Mouse (Mus musculus): Measurements from ENCODE around the gene Fam167b. TPM values are rescaled to one million over a fixed set of nuclear protein-coding genes. Genes with fewer than 3 reads are reported as not detected.
A peak's percentile ranks its signal among the peaks of the same experiment; 100 is the strongest.
"Not testable (repeated sequence)": the region's sequence is repeated elsewhere in the genome, so short reads cannot be mapped to it uniquely, and the experiment has no call there.

The Fam167b gene
- polyA plus RNA-seq, 1 experiment from 2014 or later = 1.1 TPM

DNA sequence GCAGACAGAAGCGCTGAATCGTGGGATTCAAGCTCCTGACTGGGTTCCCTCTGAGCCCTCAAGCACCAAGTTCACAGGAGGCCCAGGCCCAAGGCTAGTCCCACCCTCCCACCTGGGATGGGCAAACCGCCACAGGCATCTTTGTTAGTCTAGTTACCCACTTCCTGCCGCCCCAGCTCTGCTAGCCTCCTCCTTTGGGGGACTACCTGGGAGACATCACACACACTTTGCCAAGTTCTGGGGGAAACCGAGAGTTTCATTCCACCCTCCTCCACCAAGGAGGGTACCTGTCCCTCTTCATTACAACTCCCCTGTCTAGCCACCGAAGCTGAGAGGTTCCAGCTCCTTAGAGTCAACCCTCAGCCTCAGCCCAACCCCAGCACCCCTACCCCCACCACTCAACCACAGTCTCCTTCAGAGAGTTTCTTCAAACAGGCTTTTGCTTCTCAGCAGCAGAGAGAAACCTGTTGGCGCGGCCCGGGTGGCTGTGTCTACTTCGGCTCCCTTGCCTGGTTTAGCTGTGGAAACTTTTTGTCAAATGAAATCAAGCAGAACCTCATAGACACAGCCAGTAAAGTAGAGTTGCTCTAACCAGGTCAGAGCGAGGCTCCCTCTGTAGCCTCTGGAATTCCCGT lies 19.9 kb downstream of the Fam167b start:
- Histone ChIP-seq H3K36me3 (ENCODE audit: control insufficient read depth, insufficient read depth, low read length) (no peaks in the 10 kb centered on the region), H3K27me3 (ENCODE audit: control insufficient read depth, insufficient read depth, low read length) (no peaks in the 10 kb centered on the region), H3K4me2 (ENCODE audit: low read depth, low read length, severe bottlenecking) (no peak overlapping the region), H3K27ac (ENCODE audit: low read depth, low read length) (no peak overlapping the region), H3K4me1 (replicated peaks; ENCODE audit: control insufficient read depth, insufficient read depth, low read length) (peaks cover 9% of the 10 kb centered on the region; the same call in 1 of the 2 replicates), H3K4me3 (ENCODE audit: low read depth, low read length) (no peak overlapping the region), H3K9me3 (ENCODE audit: control insufficient read depth, low read length) (no peaks in the 10 kb centered on the region), H3K9ac (ENCODE audit: low read length) (no peak overlapping the region)
- ATAC-seq (replicated peaks; ENCODE audit: low FRiP score) = no peak
- WGBS = 84% methylated on average over 12 of the region's 12 CpGs
- DNase-seq (ENCODE audit: low spot score) = no peak

- Histone ChIP-seq H3K27ac (ENCODE audit: low read depth, low read length) (no peak overlapping the region), H3K4me3 (ENCODE audit: low read depth, low read length) (peak overlapping the region; percentile 46; the same call in 1 of the 2 replicates), H3K4me2 (ENCODE audit: low read depth, low read length, severe bottlenecking) (no peak overlapping the region), H3K36me3 (ENCODE audit: control insufficient read depth, insufficient read depth, low read length) (no peaks in the 10 kb centered on the region), H3K9me3 (ENCODE audit: control insufficient read depth, low read length) (no peaks in the 10 kb centered on the region), H3K27me3 (ENCODE audit: control insufficient read depth, insufficient read depth, low read length) (no peaks in the 10 kb centered on the region), H3K4me1 (replicated peaks; ENCODE audit: control insufficient read depth, insufficient read depth, low read length) (peaks cover 9% of the 10 kb centered on the region; the same call in 1 of the 2 replicates), H3K9ac (ENCODE audit: low read length) (no peak overlapping the region; the same call in 1 of the 2 replicates)
- ATAC-seq (replicated peaks; ENCODE audit: low FRiP score) (no peak), DNase-seq (ENCODE audit: low spot score) (no peak)
- WGBS = 81% methylated on average over 9 of the region's 9 CpGs
Observed at GRCm38 (mm10) chr4:129557256-129557808, 21.0 kb downstream of the Fam167b start.

GRCm38 (mm10) chr4:129556532-129557223 lies 21.7 kb downstream of the Fam167b start:
- Histone ChIP-seq H3K27ac (ENCODE audit: low read depth, low read length) (no peak overlapping the region), H3K4me1 (replicated peaks; ENCODE audit: control insufficient read depth, insufficient read depth, low read length) (peaks cover 9% of the 10 kb centered on the region; the same call in 1 of the 2 replicates), H3K4me3 (ENCODE audit: low read depth, low read length) (peak overlapping the region; percentile 46), H3K4me2 (ENCODE audit: low read depth, low read length, severe bottlenecking) (peak overlapping the region; percentile 82), H3K36me3 (ENCODE audit: control insufficient read depth, insufficient read depth, low read length) (no peaks in the 10 kb centered on the region), H3K27me3 (ENCODE audit: control insufficient read depth, insufficient read depth, low read length) (no peaks in the 10 kb centered on the region), H3K9ac (ENCODE audit: low read length) (peak overlapping the region; percentile 66), H3K9me3 (ENCODE audit: control insufficient read depth, low read length) (no peaks in the 10 kb centered on the region)
- peak; percentile 65 for ATAC-seq (replicated peaks; ENCODE audit: low FRiP score)
- 9% methylated on average over 32 of the region's 33 CpGs for WGBS
- peak; percentile 97 for DNase-seq (ENCODE audit: low spot score)

DNA sequence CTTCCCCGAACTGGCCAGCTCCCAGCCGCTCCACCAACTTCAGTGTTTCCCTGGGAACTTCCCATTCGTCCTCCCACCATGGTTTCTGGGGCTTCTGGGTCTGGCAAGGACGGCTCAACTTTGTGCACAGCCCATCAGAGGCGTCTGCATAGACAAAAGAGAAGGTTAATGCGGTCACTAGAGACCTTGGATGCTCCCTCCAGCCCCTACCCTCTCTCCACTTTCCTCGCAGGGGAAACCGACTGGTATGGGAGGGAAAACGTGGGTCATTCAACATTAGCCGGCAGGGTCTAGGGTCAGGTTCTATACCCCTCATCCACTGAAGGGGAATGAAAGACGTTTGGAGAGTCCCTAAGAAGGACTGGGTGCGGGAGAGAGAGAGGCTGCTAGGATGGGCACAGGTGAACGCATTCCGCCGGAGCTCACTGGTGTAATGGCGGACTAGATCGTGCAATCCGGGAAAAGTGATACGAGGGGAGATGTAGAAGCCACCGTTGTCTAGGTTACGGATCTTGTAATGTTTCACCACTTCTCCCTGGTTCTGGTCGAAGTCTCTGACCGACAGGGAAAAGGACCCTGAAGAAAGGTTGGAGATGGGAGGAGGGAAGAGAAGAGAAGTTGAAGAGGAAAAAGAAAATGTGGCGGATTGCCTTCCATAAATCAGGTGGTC lies 22.4 kb downstream of the Fam167b start:
- Histone ChIP-seq H3K27ac (ENCODE audit: low read depth, low read length) (no peak overlapping the region), H3K27me3 (ENCODE audit: control insufficient read depth, insufficient read depth, low read length) (no peaks in the 10 kb centered on the region), H3K4me1 (replicated peaks; ENCODE audit: control insufficient read depth, insufficient read depth, low read length) (peaks cover 9% of the 10 kb centered on the region; the same call in 1 of the 2 replicates), H3K9ac (ENCODE audit: low read length) (peak overlapping the region; percentile 66), H3K9me3 (ENCODE audit: control insufficient read depth, low read length) (no peaks in the 10 kb centered on the region), H3K4me3 (ENCODE audit: low read depth, low read length) (peak overlapping the region; percentile 46), H3K4me2 (ENCODE audit: low read depth, low read length, severe bottlenecking) (peak overlapping the region; percentile 82), H3K36me3 (ENCODE audit: control insufficient read depth, insufficient read depth, low read length) (no peaks in the 10 kb centered on the region)
- DNase-seq (ENCODE audit: low spot score) (no peak), ATAC-seq (replicated peaks; ENCODE audit: low FRiP score) (peak; percentile 60)
- 0% methylated on average over 24 of the region's 24 CpGs for WGBS

GRCm38 (mm10) chr4:129555421-129555861 lies 22.9 kb downstream of the Fam167b start:
- peak; percentile 44 for ATAC-seq (replicated peaks; ENCODE audit: low FRiP score)

GRCm38 (mm10) chr4:129554512-129554911 lies 23.8 kb downstream of the Fam167b start:
- not testable (repeated sequence) for DNase-seq (ENCODE audit: low spot score); H3K27me3 ChIP-seq (ENCODE audit: control insufficient read depth, insufficient read depth, low read length); ATAC-seq (replicated peaks; ENCODE audit: low FRiP score); H3K4me2 ChIP-seq (ENCODE audit: low read depth, low read length, severe bottlenecking); H3K4me1 ChIP-seq (replicated peaks; ENCODE audit: control insufficient read depth, insufficient read depth, low read length); H3K9ac ChIP-seq (ENCODE audit: low read length); H3K9me3 ChIP-seq (ENCODE audit: control insufficient read depth, low read length); H3K36me3 ChIP-seq (ENCODE audit: control insufficient read depth, insufficient read depth, low read length); H3K4me3 ChIP-seq (ENCODE audit: low read depth, low read length); H3K27ac ChIP-seq (ENCODE audit: low read depth, low read length)
- WGBS = 88% methylated on average over 5 of the region's 6 CpGs

More at GRCm38 (mm10) chr4:129555421-129555861, 22.9 kb downstream of the Fam167b start:
- peak overlapping the region; percentile 66 for H3K9ac ChIP-seq (ENCODE audit: low read length)
- H3K9me3 ChIP-seq (ENCODE audit: control insufficient read depth, low read length) = no peaks in the 10 kb centered on the region
- peak overlapping the region; percentile 82 for H3K4me2 ChIP-seq (ENCODE audit: low read depth, low read length, severe bottlenecking)
- no peaks in the 10 kb centered on the region for H3K36me3 ChIP-seq (ENCODE audit: control insufficient read depth, insufficient read depth, low read length)
- no peaks in the 10 kb centered on the region for H3K27me3 ChIP-seq (ENCODE audit: control insufficient read depth, insufficient read depth, low read length)
- H3K4me1 ChIP-seq (replicated peaks; ENCODE audit: control insufficient read depth, insufficient read depth, low read length) = peaks cover 9% of the 10 kb centered on the region; the same call in 1 of the 2 replicates
- no peak overlapping the region for H3K27ac ChIP-seq (ENCODE audit: low read depth, low read length)
- 4% methylated on average over 16 of the region's 16 CpGs for WGBS
- DNase-seq (ENCODE audit: low spot score) = peak; percentile 82
- peak overlapping the region; percentile 46 for H3K4me3 ChIP-seq (ENCODE audit: low read depth, low read length)

GRCm38 (mm10) chr4:129550295-129550694 lies 28.1 kb downstream of the Fam167b start:
- H3K9me3 ChIP-seq (ENCODE audit: control insufficient read depth, low read length) = no peaks in the 10 kb centered on the region
- H3K27ac ChIP-seq (ENCODE audit: low read depth, low read length) = no peak overlapping the region
- DNase-seq (ENCODE audit: low spot score) = no peak
- no peaks in the 10 kb centered on the region for H3K27me3 ChIP-seq (ENCODE audit: control insufficient read depth, insufficient read depth, low read length)
- H3K9ac ChIP-seq (ENCODE audit: low read length) = no peak overlapping the region
- H3K36me3 ChIP-seq (ENCODE audit: control insufficient read depth, insufficient read depth, low read length) = no peaks in the 10 kb centered on the region
- H3K4me2 ChIP-seq (ENCODE audit: low read depth, low read length, severe bottlenecking) = no peak overlapping the region
- ATAC-seq (replicated peaks; ENCODE audit: low FRiP score) = no peak
- 61% methylated on average over 1 of the region's 1 CpGs for WGBS
- no peak overlapping the region for H3K4me3 ChIP-seq (ENCODE audit: low read depth, low read length)
- no peaks in the 10 kb centered on the region for H3K4me1 ChIP-seq (replicated peaks; ENCODE audit: control insufficient read depth, insufficient read depth, low read length)

GRCm38 (mm10) chr4:129549306-129549705 lies 29.0 kb downstream of the Fam167b start:
- ATAC-seq (replicated peaks; ENCODE audit: low FRiP score) (no peak), DNase-seq (ENCODE audit: low spot score) (no peak)
- Histone ChIP-seq H3K4me2 (ENCODE audit: low read depth, low read length, severe bottlenecking) (no peak overlapping the region), H3K36me3 (ENCODE audit: control insufficient read depth, insufficient read depth, low read length) (no peaks in the 10 kb centered on the region), H3K27me3 (ENCODE audit: control insufficient read depth, insufficient read depth, low read length) (no peaks in the 10 kb centered on the region), H3K9ac (ENCODE audit: low read length) (no peak overlapping the region), H3K9me3 (ENCODE audit: control insufficient read depth, low read length) (no peaks in the 10 kb centered on the region), H3K4me1 (replicated peaks; ENCODE audit: control insufficient read depth, insufficient read depth, low read length) (no peaks in the 10 kb centered on the region), H3K4me3 (ENCODE audit: low read depth, low read length) (no peak overlapping the region), H3K27ac (ENCODE audit: low read depth, low read length) (no peak overlapping the region)
- WGBS = 86% methylated on average over 2 of the region's 2 CpGs
